Mouse (Mus musculus) embryonic facial prominence, embryonic 11.5 days (tissue): ENCODE measurements around the gene Cd300lb. TPM values are rescaled to one million over a fixed set of nuclear protein-coding genes. Genes with fewer than 3 reads are reported as not detected.

Experiments used
- ATAC-seq: fragments of 200-750 bp; cut with Nextera tagmentation; replicated peaks from 2 replicates; pipeline ENCODE4 v1.8.0; 2017; ENCODE audit warnings: low read depth; ENCODE audit not compliant: insufficient number of reproducible peaks, low FRiP score, low TSS enrichment
- DNase-seq: peaks from one replicate; pipeline ENCODE4 v3.0.0-alpha.2; 2015; ENCODE audit warnings: low spot score
- H3K27ac ChIP-seq: fragments of 300-500 bp; sonication (generic); replicated peaks from 2 replicates; pipeline ENCODE4 v1.5.1; 2014; ENCODE audit warnings: mild to moderate bottlenecking, low read depth, low read length, control low read depth
- H3K27me3 ChIP-seq: fragments of 300-500 bp; sonication (generic); 2 replicates; pipeline ENCODE4 v1.6.1; 2014; ENCODE audit warnings: mild to moderate bottlenecking, low read length, moderate library complexity, mixed read lengths; ENCODE audit not compliant: control insufficient read depth, insufficient read depth
- H3K36me3 ChIP-seq: fragments of 300-500 bp; sonication (generic); replicated peaks from 2 replicates; pipeline ENCODE4 v1.6.1; 2014; ENCODE audit warnings: low read depth, mild to moderate bottlenecking, low read length, moderate library complexity, mixed read lengths; ENCODE audit not compliant: control insufficient read depth, insufficient read depth
- H3K4me1 ChIP-seq: fragments of 300-500 bp; sonication (generic); 2 replicates; pipeline ENCODE4 v1.6.1; 2014; ENCODE audit warnings: low read length, mixed read lengths; ENCODE audit not compliant: control insufficient read depth, insufficient read depth
- H3K4me2 ChIP-seq: fragments of 300-500 bp; sonication (generic); 2 replicates; pipeline ENCODE4 v1.6.1; 2014; ENCODE audit warnings: low read depth, mild to moderate bottlenecking, control low read depth, low read length, moderate library complexity
- H3K4me3 ChIP-seq: fragments of 300-500 bp; sonication (generic); 2 replicates; pipeline ENCODE4 v1.5.1; 2014; ENCODE audit warnings: low read depth, low read length, control low read depth
- H3K9ac ChIP-seq: fragments of 300-500 bp; sonication (generic); replicated peaks from 2 replicates; pipeline ENCODE4 v1.6.1; 2014; ENCODE audit warnings: mild to moderate bottlenecking, control low read depth, low read length
- H3K9me3 ChIP-seq: fragments of 300-500 bp; sonication (generic); replicated peaks from 2 replicates; pipeline ENCODE4 v1.6.1; 2016; ENCODE audit warnings: mild to moderate bottlenecking, low read length, inconsistent platforms, mixed read lengths; ENCODE audit not compliant: control insufficient read depth
- WGBS: fragments of 180-500 bp; shearing (Covaris S2); extraction: QIAGEN DNeasy Blood & Tissue Kit; methylation state at CpG from one replicate; pipeline ENCODE4 v1.1.7; 2014; 5-methylcytosine and 5-hydroxymethylcytosine counted together
- polyA plus RNA-seq: library from polyadenylated mRNA; unstranded; fragments of >200 nt; fragmentation: Nextera tagmentation; extraction: Ambion mirVana; gene quantifications from 2 replicates; pipeline ENCODE4 v1.2.1, GENCODE M21; 2014

Gene Cd300lb
- polyA plus RNA-seq, 1 experiment from 2014 or later = not detected

- Histone ChIP-seq H3K9me3 (no peaks in the 10 kb centered on the region), H3K36me3 (no peaks in the 10 kb centered on the region), H3K4me3 (no peak overlapping the region), H3K4me2 (no peak overlapping the region), H3K27ac (no peak overlapping the region), H3K9ac (no peak overlapping the region), H3K4me1 (no peaks in the 10 kb centered on the region), H3K27me3 (no peaks in the 10 kb centered on the region)
- no peak for DNase-seq
- WGBS = 75% methylated on average over 4 of the region's 4 CpGs
- no peak for ATAC-seq
Measured at GRCm38 (mm10) chr11:114907567-114907966, 26.6 kb downstream of the Cd300lb start.

- Histone ChIP-seq H3K27ac (no peak overlapping the region), H3K27me3 (no peaks in the 10 kb centered on the region), H3K4me2 (no peak overlapping the region), H3K36me3 (no peaks in the 10 kb centered on the region), H3K9me3 (no peaks in the 10 kb centered on the region), H3K4me1 (no peaks in the 10 kb centered on the region), H3K4me3 (no peak overlapping the region), H3K9ac (no peak overlapping the region)
- DNase-seq = no peak
- no peak for ATAC-seq
- 94% methylated on average over 4 of the region's 4 CpGs for WGBS
Measured at GRCm38 (mm10) chr11:114903224-114903623, 31.0 kb downstream of the Cd300lb start.

GRCm38 (mm10) chr11:114898026-114898425, 36.2 kb downstream of the Cd300lb start:
- Histone ChIP-seq H3K9me3 (no peaks in the 10 kb centered on the region), H3K4me1 (no peaks in the 10 kb centered on the region), H3K9ac (no peak overlapping the region), H3K4me3 (no peak overlapping the region), H3K27ac (no peak overlapping the region), H3K4me2 (no peak overlapping the region), H3K27me3 (no peaks in the 10 kb centered on the region), H3K36me3 (no peaks in the 10 kb centered on the region)
- 13% methylated on average over 1 of the region's 1 CpGs for WGBS
- no peak for DNase-seq
- ATAC-seq = no peak

GRCm38 (mm10) chr11:114896085-114896484, 38.1 kb downstream of the Cd300lb start:
- Histone ChIP-seq H3K27me3 (no peaks in the 10 kb centered on the region), H3K9me3 (no peaks in the 10 kb centered on the region), H3K9ac (no peak overlapping the region), H3K36me3 (no peaks in the 10 kb centered on the region), H3K4me3 (no peak overlapping the region), H3K4me1 (no peaks in the 10 kb centered on the region), H3K27ac (no peak overlapping the region), H3K4me2 (no peak overlapping the region)
- WGBS = 88% methylated on average over 3 of the region's 3 CpGs
- DNase-seq = no peak
- no peak for ATAC-seq

- Histone ChIP-seq H3K4me2 (no peak overlapping the region), H3K9me3 (no peaks in the 10 kb centered on the region), H3K4me1 (no peaks in the 10 kb centered on the region), H3K27me3 (no peaks in the 10 kb centered on the region), H3K36me3 (no peaks in the 10 kb centered on the region), H3K9ac (no peak overlapping the region), H3K27ac (no peak overlapping the region), H3K4me3 (no peak overlapping the region)
- ATAC-seq (no peak), DNase-seq (no peak)
- WGBS = 64% methylated on average over 5 of the region's 5 CpGs
Measured at GRCm38 (mm10) chr11:114890542-114890941, 43.6 kb downstream of the Cd300lb start.

- no peaks in the 10 kb centered on the region for H3K4me1 ChIP-seq
- H3K36me3 ChIP-seq = no peaks in the 10 kb centered on the region
- no peak within 1 kb of the TSS for H3K4me3 ChIP-seq
- no peak within 1 kb of the TSS for H3K27ac ChIP-seq
- no peak for DNase-seq
- no peak within 1 kb of the TSS for H3K9ac ChIP-seq
- whole genome bisulfite sequencing = 66% methylated on average over 18 of the region's 18 CpGs
- H3K27me3 ChIP-seq = no peaks in the 10 kb centered on the region
- H3K9me3 ChIP-seq = no peaks in the 10 kb centered on the region
- no peak within 1 kb of the TSS for H3K4me2 ChIP-seq
- ATAC-seq = no peak
Measured at GRCm38 (mm10) chr11:114889991-114890518, 44.1 kb downstream of the Cd300lb start, which contains the start of gene Cd300a. Gene Cd300a (plus strand): TSS chr11:114890041.

- 85% methylated on average over 4 of the region's 4 CpGs for WGBS
- ATAC-seq = no peak
- Histone ChIP-seq H3K9me3 (no peaks in the 10 kb centered on the region), H3K36me3 (no peaks in the 10 kb centered on the region), H3K27ac (no peak overlapping the region), H3K9ac (no peak overlapping the region), H3K4me2 (no peak overlapping the region), H3K4me3 (no peak overlapping the region), H3K4me1 (no peaks in the 10 kb centered on the region), H3K27me3 (no peaks in the 10 kb centered on the region)
- DNase-seq = no peak
Measured at GRCm38 (mm10) chr11:114884380-114885100, 49.6 kb downstream of the Cd300lb start.

GRCm38 (mm10) chr11:114883251-114883789, 50.9 kb downstream of the Cd300lb start:
- DNase-seq (no peak), ATAC-seq (no peak)
- no peaks in the 10 kb centered on the region for H3K36me3 ChIP-seq
- no peak overlapping the region for H3K4me2 ChIP-seq
- H3K27me3 ChIP-seq = no peaks in the 10 kb centered on the region
- no peak overlapping the region for H3K4me3 ChIP-seq
- no peaks in the 10 kb centered on the region for H3K4me1 ChIP-seq
- H3K9ac ChIP-seq = no peak overlapping the region
- 89% methylated on average over 4 of the region's 4 CpGs for WGBS
- H3K9me3 ChIP-seq = no peaks in the 10 kb centered on the region
- no peak overlapping the region for H3K27ac ChIP-seq
